Mouse (Mus musculus): ENCODE measurements around the gene Ethe1.

The Ethe1 gene

GRCm38 (mm10) chr7:24587330-24588105 is at the start of gene Ethe1, which contains the start of gene Zfp575:
Gene Ethe1 (plus strand): TSS chr7:24587543.
Gene Zfp575 (minus strand): TSS chr7:24587641.
- peak; percentile 88 for DNase-seq

- no peak for DNase-seq
These were observed 49.8 kb upstream of the Ethe1 start for GRCm38 (mm10) chr7:24537591-24537990.

GRCm38 (mm10) chr7:24538154-24538553 is 49.2 kb upstream of the Ethe1 start:
- peak; percentile 41 for DNase-seq

GRCm38 (mm10) chr7:24538701-24539100 is 48.6 kb upstream of the Ethe1 start:
- no peak for DNase-seq

GRCm38 (mm10) chr7:24539686-24540085 is 47.7 kb upstream of the Ethe1 start:
- no peak for DNase-seq

- no peak for DNase-seq
These were observed 42.8 kb upstream of the Ethe1 start for GRCm38 (mm10) chr7:24544506-24544905.

GRCm38 (mm10) chr7:24546068-24546614 is 41.2 kb upstream of the Ethe1 start, which contains the start of the genes Pinlyp and Xrcc1:
Gene Pinlyp (minus strand): TSS chr7:24546118.
Gene Xrcc1 (plus strand): TSS chr7:24546289.
- DNase-seq, result no peak

GRCm38 (mm10) chr7:24546634-24547389 is 40.5 kb upstream of the Ethe1 start:
- peak; percentile 99 for DNase-seq

GRCm38 (mm10) chr7:24547534-24548036 is 39.8 kb upstream of the Ethe1 start:
- DNase-seq, result no peak

- DNase-seq, result no peak
These were observed 35.2 kb upstream of the Ethe1 start for GRCm38 (mm10) chr7:24551985-24552759.

GRCm38 (mm10) chr7:24555786-24556185 is 31.6 kb upstream of the Ethe1 start:
- no peak for DNase-seq

GRCm38 (mm10) chr7:24561450-24561849 is 25.9 kb upstream of the Ethe1 start:
- no peak for DNase-seq

GRCm38 (mm10) chr7:24563191-24563836 is 24.0 kb upstream of the Ethe1 start:
- no peak for DNase-seq

- no peak for DNase-seq
These were observed 23.5 kb upstream of the Ethe1 start for GRCm38 (mm10) chr7:24563837-24564206.

- peak; percentile 72 for DNase-seq
These were observed 22.6 kb upstream of the Ethe1 start for GRCm38 (mm10) chr7:24564607-24565265.

- no peak for DNase-seq
These were observed 21.7 kb upstream of the Ethe1 start for GRCm38 (mm10) chr7:24565627-24566026.

- DNase-seq, result no peak
These were observed 21.1 kb upstream of the Ethe1 start for GRCm38 (mm10) chr7:24566206-24566605.

- DNase-seq, result no peak
These were observed 18.8 kb upstream of the Ethe1 start for GRCm38 (mm10) chr7:24568512-24568911.

- no peak for DNase-seq
These were observed 16.3 kb upstream of the Ethe1 start for GRCm38 (mm10) chr7:24571071-24571470.

- DNase-seq, result no peak
These were observed 14.9 kb upstream of the Ethe1 start for GRCm38 (mm10) chr7:24572455-24572854.

GRCm38 (mm10) chr7:24574224-24574796 is 13.0 kb upstream of the Ethe1 start:
- no peak for DNase-seq

Measured in right cerebral cortex, postnatal 14 days (tissue).